Mouse (Mus musculus) large intestine, adult 2 months (tissue): ENCODE data around the gene Akap1. TPM values are rescaled to one million over a fixed set of nuclear protein-coding genes. Genes with fewer than 3 reads are reported as not detected.

Source experiments
- DNase-seq: peaks from one replicate; pipeline ENCODE4 v3.0.0-alpha.2; 2012; ENCODE audit warnings: low read depth, low spot score
- WGBS: fragments of 180-500 bp; shearing (Covaris S2); methylation state at CpG from one replicate; pipeline ENCODE4 v1.1.7; 2018; 5-methylcytosine and 5-hydroxymethylcytosine counted together
- polyA plus RNA-seq: library from polyadenylated mRNA; depleted of rRNA; stranded (reverse); fragments of >200 nt; gene quantifications from 2 replicates; pipeline ENCODE4 v1.2.3, GENCODE M21; 2012

Gene Akap1
- polyA plus RNA-seq, 1 experiment, result 40.5 TPM

DNA sequence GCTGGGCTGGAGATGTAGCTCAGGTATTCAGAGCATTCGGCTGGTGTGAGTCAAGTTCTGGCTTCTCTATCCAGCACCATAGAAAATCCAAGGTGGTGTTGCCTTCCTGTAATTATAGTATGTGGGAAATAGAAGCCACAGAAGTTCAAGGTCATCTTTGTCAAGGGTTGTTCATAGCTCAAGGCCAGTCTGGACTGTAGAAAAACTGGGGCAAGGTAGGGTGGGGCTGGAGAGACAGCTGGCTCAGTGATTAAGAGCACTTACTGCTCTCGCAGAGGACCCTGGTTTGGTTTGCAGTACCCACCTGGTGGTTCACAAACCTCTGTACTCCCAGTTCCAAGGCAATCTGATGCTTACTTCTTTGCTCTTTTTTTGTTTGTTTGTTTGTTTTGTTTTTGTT is 24.6 kb upstream of the Akap1 start:
- DNase-seq, result no peak
- 80% methylated on average over 2 of the region's 2 CpGs for WGBS

- 65% methylated on average over 8 of the region's 8 CpGs for WGBS
- DNase-seq, result no peak
These were observed 20.1 kb upstream of the Akap1 start for GRCm38 (mm10) chr11:88884376-88885065.

- no peak for DNase-seq
- WGBS, result 90% methylated on average over 12 of the region's 12 CpGs
These were observed 13.6 kb upstream of the Akap1 start for GRCm38 (mm10) chr11:88878011-88878410.

GRCm38 (mm10) chr11:88873667-88874030 is 9.3 kb upstream of the Akap1 start:
- no peak for DNase-seq
- WGBS, result 3% methylated on average over 10 of the region's 10 CpGs

DNA sequence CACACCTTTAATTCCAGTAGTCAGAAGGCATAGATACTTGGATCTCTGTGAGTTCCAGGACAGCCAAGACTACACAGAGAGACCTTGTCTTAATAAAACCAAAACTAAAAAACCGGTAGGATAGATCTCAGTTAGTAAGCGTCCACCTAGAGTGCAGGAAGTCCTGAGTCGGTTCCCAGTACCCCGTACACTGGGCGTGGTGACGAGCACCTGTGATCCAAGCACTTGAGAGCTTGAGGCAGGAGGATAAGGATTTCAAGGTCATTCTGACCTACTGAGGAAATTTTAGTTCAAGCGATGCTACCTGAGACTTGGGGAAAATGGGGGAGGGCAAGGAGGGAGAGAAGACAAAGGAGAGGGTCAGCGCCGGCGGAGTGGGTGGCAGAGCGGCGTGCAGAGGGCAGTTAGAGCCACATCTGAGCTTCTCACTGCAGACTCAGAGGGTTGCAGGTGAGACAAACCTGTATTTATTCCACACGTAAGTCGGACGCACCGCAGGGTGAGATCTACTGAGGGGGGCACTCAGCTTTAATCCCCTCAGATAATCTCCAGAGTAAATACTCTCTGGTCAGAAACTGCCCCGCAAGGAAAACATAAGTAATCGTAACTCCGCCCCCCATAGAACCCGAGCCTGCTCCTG is 8.8 kb upstream of the Akap1 start:
- WGBS, result 4% methylated on average over 20 of the region's 20 CpGs
- no peak for DNase-seq

DNA sequence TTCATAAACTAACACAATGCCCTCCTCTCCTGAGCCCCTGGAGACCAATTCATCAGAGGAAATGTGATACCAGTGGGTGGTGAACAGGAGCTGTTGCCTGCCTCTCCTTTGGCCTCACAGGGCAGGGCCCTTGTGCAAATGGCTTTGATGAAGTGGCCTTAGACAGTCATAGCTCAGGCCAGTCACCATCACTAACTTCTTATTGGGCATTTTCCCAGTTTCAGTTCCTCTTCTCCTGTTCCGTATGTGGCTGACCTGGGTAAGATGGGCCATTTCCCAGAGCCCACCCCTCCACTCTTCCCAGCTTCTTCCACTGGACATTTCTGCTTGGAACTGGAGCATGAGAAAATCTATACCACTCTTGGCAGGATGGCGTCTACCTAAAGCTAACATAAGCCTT is 5.1 kb upstream of the Akap1 start:
- 93% methylated on average over 2 of the region's 2 CpGs for WGBS
- DNase-seq, result no peak

- under 1% methylated on average over 49 of the region's 49 CpGs for WGBS
- no peak for DNase-seq
These were observed 405 bp downstream of the Akap1 start for GRCm38 (mm10) chr11:88863904-88864457.

DNA sequence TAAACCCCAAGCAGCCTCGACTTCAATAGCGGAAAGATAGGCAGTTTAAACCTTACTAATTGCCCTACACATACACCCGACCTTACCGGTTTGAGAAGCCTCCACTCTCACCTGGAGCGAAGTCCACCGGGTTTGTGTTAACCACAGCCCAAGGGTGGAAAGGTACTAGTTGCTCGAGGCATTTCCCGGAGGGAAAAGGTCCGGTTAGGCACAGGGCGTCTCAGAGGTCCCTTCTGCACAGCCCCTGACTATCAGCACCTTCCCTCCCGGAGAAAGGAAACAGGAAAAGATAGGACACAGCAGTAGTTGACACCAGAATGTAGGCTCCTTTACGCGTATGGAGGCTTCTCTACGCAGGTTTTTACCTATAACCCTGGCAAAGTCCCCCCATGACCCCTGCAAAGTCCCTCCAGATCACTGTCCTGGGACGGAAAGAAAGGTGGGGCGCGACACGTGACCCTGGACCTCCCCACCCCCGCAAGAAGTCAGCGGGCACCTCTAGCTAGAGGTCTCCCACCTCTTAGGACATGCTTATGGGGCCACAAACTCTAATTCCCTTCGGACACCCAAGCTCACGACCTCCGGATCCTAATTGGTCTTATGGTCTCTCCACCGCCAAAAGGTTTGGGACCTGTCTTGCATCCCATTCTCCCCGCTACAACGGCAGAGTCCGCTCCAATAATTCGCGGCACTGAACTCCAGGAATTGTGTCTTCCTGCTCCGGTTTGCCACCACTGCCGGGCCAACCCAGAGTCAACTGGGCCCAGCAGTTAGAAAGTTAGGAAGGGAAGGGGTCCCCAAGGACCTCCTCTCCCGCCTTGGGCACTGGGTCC is 1.1 kb downstream of the Akap1 start:
- no peak for DNase-seq
- 1% methylated on average over 32 of the region's 32 CpGs for WGBS

DNA sequence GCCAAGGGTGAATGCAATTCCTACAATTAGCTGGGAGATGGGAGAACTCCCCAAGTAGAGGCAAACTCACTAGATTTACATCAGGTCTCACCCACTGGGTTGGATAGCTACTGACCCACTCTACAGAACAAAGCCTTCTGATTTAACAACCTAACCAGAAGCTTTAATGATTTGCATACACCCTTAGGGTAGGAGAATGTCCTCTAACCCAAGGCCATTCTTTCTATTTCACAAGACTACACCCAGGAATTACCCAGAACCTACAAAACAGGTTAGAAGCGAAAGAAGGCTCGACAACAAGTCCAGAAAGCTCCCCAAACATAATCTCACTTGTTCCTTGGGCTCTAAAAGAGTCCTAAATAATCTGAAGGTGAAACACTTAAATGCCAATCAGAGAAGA is 2.0 kb downstream of the Akap1 start:
- no peak for DNase-seq
- 37% methylated on average over 2 of the region's 2 CpGs for WGBS

DNA sequence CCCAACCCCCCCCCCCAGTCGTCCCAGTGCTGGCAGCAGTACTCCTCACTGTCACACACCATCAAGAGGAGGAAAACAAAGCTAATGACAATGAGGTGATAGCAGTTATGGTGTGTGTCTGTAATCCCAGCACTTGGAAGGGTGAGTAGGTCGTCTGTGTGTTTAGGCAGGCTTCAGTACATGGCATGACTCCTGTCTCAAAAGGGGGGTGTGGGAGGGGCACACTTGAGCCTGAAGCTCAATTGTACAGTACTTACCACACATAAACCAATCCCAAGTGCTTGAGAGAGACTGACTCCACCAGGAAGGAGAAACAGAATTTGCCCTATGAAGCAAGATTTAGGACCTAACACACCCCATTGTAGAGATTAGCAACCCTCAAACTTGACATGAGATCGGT is 3.3 kb downstream of the Akap1 start:
- DNase-seq, result no peak
- 18% methylated on average over 3 of the region's 3 CpGs for WGBS

- DNase-seq, result no peak
- WGBS, result 73% methylated on average over 3 of the region's 3 CpGs
These were observed 3.7 kb downstream of the Akap1 start for GRCm38 (mm10) chr11:88860641-88861040.

GRCm38 (mm10) chr11:88857311-88858005 is 6.9 kb downstream of the Akap1 start:
- DNase-seq, result no peak
- 77% methylated on average over 3 of the region's 3 CpGs for WGBS

DNA sequence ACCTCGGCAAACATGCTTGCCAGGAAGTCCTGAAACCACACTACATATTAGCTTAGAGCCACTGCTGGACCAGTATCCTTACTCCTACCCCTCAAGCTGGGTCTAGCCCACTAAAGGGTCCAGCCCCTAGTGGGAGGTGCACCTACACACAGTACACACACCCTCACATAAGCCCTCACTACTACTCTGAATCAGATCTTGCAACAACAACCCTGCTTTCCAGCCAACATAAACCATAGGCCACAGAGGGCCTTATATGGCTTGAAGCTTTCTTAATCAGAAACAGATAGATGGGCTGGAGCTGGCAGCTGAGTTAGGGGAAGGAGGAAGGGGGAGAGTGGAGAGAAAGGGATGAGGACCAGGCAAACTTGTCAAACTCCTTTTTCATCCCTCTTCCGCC is 8.0 kb downstream of the Akap1 start:
- DNase-seq, result no peak
- 37% methylated on average over 2 of the region's 2 CpGs for WGBS

GRCm38 (mm10) chr11:88855795-88856194 is 8.6 kb downstream of the Akap1 start:
- 59% methylated on average over 4 of the region's 4 CpGs for WGBS
- DNase-seq, result no peak

- DNase-seq, result no peak
- 87% methylated on average over 2 of the region's 2 CpGs for WGBS
These were observed 10.8 kb downstream of the Akap1 start for GRCm38 (mm10) chr11:88853588-88853987.

GRCm38 (mm10) chr11:88852806-88853205 is 11.6 kb downstream of the Akap1 start:
- whole genome bisulfite sequencing, result 96% methylated on average over 4 of the region's 4 CpGs

GRCm38 (mm10) chr11:88851049-88851825 is 13.1 kb downstream of the Akap1 start:
- no peak for DNase-seq
- 75% methylated on average over 15 of the region's 15 CpGs for WGBS

More at GRCm38 (mm10) chr11:88852806-88853205, 11.6 kb downstream of the Akap1 start:
- no peak for DNase-seq

DNA sequence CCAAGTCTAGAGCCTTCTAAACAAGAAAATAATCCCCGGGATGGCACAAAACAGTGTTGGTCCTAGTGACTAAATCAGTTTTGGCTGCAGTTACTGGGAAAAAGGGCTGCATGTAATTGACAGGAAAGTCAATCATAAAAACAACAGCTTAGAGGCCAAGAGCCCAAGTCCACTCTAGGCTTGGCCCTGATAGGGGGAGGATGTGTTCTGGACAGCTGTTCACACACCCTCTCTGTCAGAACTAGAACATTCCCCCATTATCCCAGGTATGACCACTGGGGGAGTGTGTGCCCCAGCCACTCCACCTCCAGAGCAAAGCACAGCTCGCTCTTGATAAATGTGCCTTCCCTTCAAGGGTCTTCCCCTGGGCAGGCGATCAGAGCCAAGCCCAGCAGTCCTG is 14.7 kb downstream of the Akap1 start:
- WGBS, result 51% methylated on average over 3 of the region's 3 CpGs
- no peak for DNase-seq

- no peak for DNase-seq
- 37% methylated on average over 8 of the region's 8 CpGs for WGBS
These were observed 15.1 kb downstream of the Akap1 start for GRCm38 (mm10) chr11:88849284-88849683.
